Mouse (Mus musculus) activated CD4-positive, CD25-positive, alpha-beta regulatory T cell (primary cell): ENCODE measurements around the gene Krtap5-4. TPM values are rescaled to one million over a fixed set of nuclear protein-coding genes. Genes with fewer than 3 reads are reported as not detected.

Experiments
- polyA plus RNA-seq, 2 experiments: library from polyadenylated mRNA; unstranded; fragments of 100-300 nt; shearing (Covaris generic); gene quantifications; one replicate each; pipeline ENCODE4 v1.2.1; 2017

The Krtap5-4 gene
- polyA plus RNA-seq = not detected

GRCm38 (mm10) chr7:142303249-142303648 is at the start of gene Krtap5-4:
Krtap5-4 (plus strand) TSS chr7:142303549.

GRCm38 (mm10) chr7:142258254-142258653 is 45.1 kb upstream of the Krtap5-4 start, which contains the start of gene Gm2431:
Gm2431 (minus strand) TSS chr7:142258354.

DNA sequence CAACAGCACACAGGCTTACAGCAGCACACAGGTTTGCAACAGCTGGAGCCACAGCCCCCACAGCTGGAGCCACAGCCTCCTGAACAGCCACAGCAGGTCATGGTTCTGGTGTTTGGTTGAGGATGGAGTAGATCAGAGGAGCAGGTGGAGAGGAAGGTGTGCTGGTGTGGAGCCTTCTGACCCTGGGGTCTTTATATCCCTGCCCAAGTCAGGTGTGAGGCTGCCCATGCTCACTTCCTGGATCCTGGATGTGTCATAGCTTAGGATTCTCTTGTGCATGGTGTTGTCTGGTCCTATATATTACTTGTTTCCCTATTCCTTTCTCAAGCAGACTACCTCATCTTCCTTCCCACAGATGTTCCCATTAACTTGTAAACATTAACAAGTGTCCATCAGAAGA is 29.1 kb upstream of the Krtap5-4 start, which contains the start of gene Gm4559:
Gene Gm4559 (minus strand): TSS at position 101 of the 400 bp plus-strand sequence.

GRCm38 (mm10) chr7:142297018-142297417 is 6.3 kb upstream of the Krtap5-4 start, which contains the start of gene Krtap5-1:
Krtap5-1 (minus strand) TSS chr7:142297118.

Other genes starting within 250 kb of the Krtap5-4 start
- gene Mob2, start 242.5 kb upstream of the Krtap5-4 start, polyA plus RNA-seq = 10 to 100 TPM; 67.3 to 91.7 TPM
- under 1 TPM in 1 of 2 experiments, not detected in 1; 0.13 TPM for gene Dusp8, start 207.7 kb upstream of the Krtap5-4 start, polyA plus RNA-seq
- not detected for gene Gm45618, start 182.8 kb upstream of the Krtap5-4 start, polyA plus RNA-seq
- not detected for gene Gm39115, start 167.5 kb upstream of the Krtap5-4 start, polyA plus RNA-seq
- not detected for gene Gm45337, start 158.9 kb upstream of the Krtap5-4 start, polyA plus RNA-seq
- not detected for gene Gm29735, start 146.4 kb upstream of the Krtap5-4 start, polyA plus RNA-seq
- under 1 TPM in 1 of 2 experiments, not detected in 1; 0.75 TPM for gene Gm4553, start 137.8 kb upstream of the Krtap5-4 start, polyA plus RNA-seq
- gene Krtap5-2, start 127.5 kb upstream of the Krtap5-4 start, polyA plus RNA-seq = under 1 TPM in 1 of 2 experiments, not detected in 1; 0.20 TPM
- not detected for gene Gm10153, start 113.2 kb upstream of the Krtap5-4 start, polyA plus RNA-seq
- not detected for gene Krtap5-3, start 102.2 kb upstream of the Krtap5-4 start, polyA plus RNA-seq
- not detected for gene Gm7579, start 91.7 kb upstream of the Krtap5-4 start, polyA plus RNA-seq
- gene Krtap5-5, start 73.6 kb upstream of the Krtap5-4 start, polyA plus RNA-seq = not detected
- not detected for gene Gm40460, start 62.5 kb upstream of the Krtap5-4 start, polyA plus RNA-seq
- not detected for gene Gm2431, start 45.2 kb upstream of the Krtap5-4 start, polyA plus RNA-seq
- gene Gm4559, start 29.2 kb upstream of the Krtap5-4 start, polyA plus RNA-seq = not detected
- gene Krtap5-1, start 6.4 kb upstream of the Krtap5-4 start, polyA plus RNA-seq = not detected
- gene Ifitm10, start 70.2 kb downstream of the Krtap5-4 start, polyA plus RNA-seq = 10 to 100 TPM in 1 of 2 experiments, 1 to 10 TPM in 1; 6.1 to 10.4 TPM
- under 1 TPM; 0.74 to 0.75 TPM for gene Gm49369, start 79.1 kb downstream of the Krtap5-4 start, polyA plus RNA-seq
- gene Ctsd, start 84.5 kb downstream of the Krtap5-4 start, polyA plus RNA-seq = 100 to 1,000 TPM; 374 to 473 TPM
- under 1 TPM in 1 of 2 experiments, not detected in 1; 0.68 TPM for gene Syt8, start 131.3 kb downstream of the Krtap5-4 start, polyA plus RNA-seq
- under 1 TPM in 1 of 2 experiments, not detected in 1; 0.51 TPM for gene Tnni2, start 138.3 kb downstream of the Krtap5-4 start, polyA plus RNA-seq
- gene Lsp1, start 157.3 kb downstream of the Krtap5-4 start, polyA plus RNA-seq = 1,000 to 10,000 TPM; 1,045 to 1,500 TPM
- gene Tnnt3, start 195.3 kb downstream of the Krtap5-4 start, polyA plus RNA-seq = 1 to 10 TPM; 2.6 to 3.5 TPM
- gene Mrpl23, start 229.1 kb downstream of the Krtap5-4 start, polyA plus RNA-seq = 1 to 10 TPM; 4.7 to 8.8 TPM